13 mouse cellular contexts compared by ENCODE assay signal in genomic region chr6:89353101-89353500, GRCm38 (mm10). TPM values are rescaled to one million over a fixed set of nuclear protein-coding genes. Genes with fewer than 3 reads are reported as not detected.
DNase-seq lines count a peak whose midpoint lies in the region; ATAC-seq lines count a peak whose summit lies in the region.
"Had no signal": no experiment of that assay in that cellular context is flagged by ENCODE, and none has a peak within 500 bp of the region (broad histone marks: within the 10 kb centered on the region; RNA-seq: fewer than 3 reads in every experiment).

No protein-coding gene starts in this region.

- intact Hi-C loops in heart, postnatal 14 days (cut with DNase I) = no loop called here

- peaks cover 5% of the 10 kb centered on the region; the same call in 1 of the 2 replicates for H3K36me3 ChIP-seq in heart, embryonic 15.5 days
- peaks cover 78% of the 10 kb centered on the region for H3K36me3 ChIP-seq in embryonic facial prominence, embryonic 14.5 days (ENCODE audit: control insufficient read depth, insufficient read depth, low read length)
- H3K36me3 ChIP-seq: liver, embryonic 15.5 days had no signal

- DNase-seq in heart, postnatal 14 days = no peak
- peak; percentile 65 for DNase-seq in adrenal gland, postnatal 14 days
- DNase-seq in embryonic facial prominence, embryonic 14.5 days (ENCODE audit: low spot score) = peak; percentile 81
- peak; percentile 74 to 90 for DNase-seq in kidney, postnatal 25 days
- no peak for DNase-seq in frontal cortex, postnatal 14 days (ENCODE audit: low spot score in 2 of 2)
- DNase-seq in embryo, embryonic 11 days = no peak
- DNase-seq in right cerebral cortex, postnatal 25 days = no peak
- DNase-seq: heart, postnatal 10 days; right cerebral cortex, postnatal 14 days had no signal

- peak overlapping the region; percentile 33 for H3K27ac ChIP-seq in heart, embryonic 15.5 days
- H3K27ac ChIP-seq in embryonic facial prominence, embryonic 14.5 days (replicated peaks; ENCODE audit: low read depth, low read length) = peak overlapping the region; percentile 65; the same call in 1 of the 2 replicates
- H3K27ac ChIP-seq: forebrain, embryonic 13.5 days; liver, embryonic 15.5 days had no signal

- H3K4me3 ChIP-seq in heart, embryonic 15.5 days = no peak overlapping the region
- no peak overlapping the region for H3K4me3 ChIP-seq in embryonic facial prominence, embryonic 14.5 days (ENCODE audit: low read depth, low read length)
- H3K4me3 ChIP-seq: forebrain, embryonic 13.5 days; liver, embryonic 15.5 days; myocyte had no signal

- H3K4me2 ChIP-seq in heart, embryonic 15.5 days = no peak overlapping the region
- no peak overlapping the region for H3K4me2 ChIP-seq in embryonic facial prominence, embryonic 14.5 days (ENCODE audit: low read depth, low read length)
- H3K4me2 ChIP-seq: liver, embryonic 15.5 days had no signal

- no peaks in the 10 kb centered on the region for H3K9me3 ChIP-seq in heart, embryonic 15.5 days (replicated peaks)
- no peaks in the 10 kb centered on the region for H3K9me3 ChIP-seq in embryonic facial prominence, embryonic 14.5 days (ENCODE audit: control insufficient read depth, low read length)
- H3K9me3 ChIP-seq: forebrain, embryonic 13.5 days; liver, embryonic 15.5 days had no signal

- no peak overlapping the region for H3K9ac ChIP-seq in heart, embryonic 15.5 days
- peak overlapping the region; percentile 8; the same call in 1 of the 2 replicates for H3K9ac ChIP-seq in embryonic facial prominence, embryonic 14.5 days (ENCODE audit: low read depth, low read length)
- H3K9ac ChIP-seq: forebrain, embryonic 13.5 days; liver, embryonic 15.5 days had no signal

- no peak for ATAC-seq in heart, embryonic 15.5 days (replicated peaks; ENCODE audit: insufficient number of reproducible peaks, insufficient read depth, low FRiP score, low read depth)
- ATAC-seq in embryonic facial prominence, embryonic 14.5 days (ENCODE audit: low read depth) = peak; percentile 32; the same call in 1 of the 2 replicates
- ATAC-seq: forebrain, embryonic 13.5 days had no signal

- peaks cover 68% of the 10 kb centered on the region for H3K4me1 ChIP-seq in heart, embryonic 15.5 days (replicated peaks)
- H3K4me1 ChIP-seq in embryonic facial prominence, embryonic 14.5 days (ENCODE audit: control insufficient read depth, insufficient read depth, low read length) = peaks cover 30% of the 10 kb centered on the region

- WGBS in heart, embryonic 15.5 days = 45% methylated on average over 8 of the region's 8 CpGs
- 67% methylated on average over 8 of the region's 8 CpGs for WGBS in embryonic facial prominence, embryonic 14.5 days

- H3K27me3 ChIP-seq in heart, embryonic 15.5 days = no peaks in the 10 kb centered on the region
- no peaks in the 10 kb centered on the region for H3K27me3 ChIP-seq in embryonic facial prominence, embryonic 14.5 days (replicated peaks; ENCODE audit: control insufficient read depth, insufficient read depth, low read length)
- H3K27me3 ChIP-seq: forebrain, embryonic 13.5 days; liver, embryonic 15.5 days had no signal

RNA-seq across cellular contexts. Expression of gene Plxna1, which starts 9.3 kb away (rescaled TPM):
- 10.0 and 13.4 TPM in 2 replicates for polyA plus RNA-seq in heart, embryonic 15.5 days (2015; fragmentation: Nextera tagmentation; extraction: Ambion mirVana)
- 10 to 100 TPM; 26.2 to 32.6 TPM for total RNA-seq in heart, postnatal 14 days (2021)
- 60.2 and 68.8 TPM in 2 replicates for total RNA-seq in adrenal gland, postnatal 14 days (2021)
- 31.7 and 31.8 TPM in 2 replicates for polyA plus RNA-seq in embryonic facial prominence, embryonic 14.5 days (2014; fragmentation: Nextera tagmentation; extraction: Ambion mirVana)

Comparison
In these comparisons a context has a peak if more than half of its experiments do, and no peak if none do; other contexts are left out.
1. DNase-seq: peak in adrenal gland, postnatal 14 days (single experiment), embryonic facial prominence, embryonic 14.5 days (single experiment) and kidney, postnatal 25 days (2 of 2); none in heart, postnatal 14 days (0 of 2), frontal cortex, postnatal 14 days (0 of 2), embryo, embryonic 11 days (single experiment) and right cerebral cortex, postnatal 25 days (single experiment).